Mouse (Mus musculus): ENCODE measurements at regions not wholly inside any gene's neighbourhood (a gene's known extent, or its start where the extent isn't known, plus 50 kb on each side); places are given as distances from the start of the nearest gene placed in this dataset.

DNA sequence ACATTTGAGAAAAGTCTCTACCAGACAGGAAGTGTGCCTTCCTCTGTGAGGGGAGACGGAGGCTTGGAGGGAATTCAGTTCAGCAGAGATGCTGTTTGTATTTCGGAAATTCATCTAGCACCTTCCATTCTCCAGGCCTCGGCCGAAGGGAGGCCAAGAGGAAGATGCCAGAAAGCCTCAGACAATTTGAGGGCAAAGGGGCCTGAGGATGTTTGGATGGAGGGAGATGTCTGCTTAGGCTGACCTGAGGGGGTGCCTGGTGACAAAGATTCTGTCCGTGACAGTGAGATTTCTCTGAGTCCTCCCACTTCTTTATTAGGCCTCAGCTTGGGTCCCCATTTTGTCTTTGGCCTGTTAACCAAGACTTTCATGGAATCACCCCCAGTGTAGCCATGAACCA is 225.2 kb upstream of the Jade1 start:
- no peak overlapping the region for H3K27ac ChIP-seq (ENCODE audit: low read length)
- WGBS, result 75% methylated on average over 5 of the region's 5 CpGs
- H3K4me1 ChIP-seq (ENCODE audit: control insufficient read depth, insufficient read depth, low read length), result no peaks in the 10 kb centered on the region
- no peaks in the 10 kb centered on the region for H3K36me3 ChIP-seq (ENCODE audit: control insufficient read depth, insufficient read depth, low read length)
- H3K9ac ChIP-seq (replicated peaks; ENCODE audit: low read depth, low read length), result no peak overlapping the region
- H3K27me3 ChIP-seq (ENCODE audit: control insufficient read depth, insufficient read depth, low read length), result no peaks in the 10 kb centered on the region
- H3K4me3 ChIP-seq (ENCODE audit: low read depth, low read length), result no peak overlapping the region
- H3K4me2 ChIP-seq (replicated peaks; ENCODE audit: low read depth, low read length), result no peak overlapping the region
- ATAC-seq (ENCODE audit: insufficient number of reproducible peaks, insufficient read depth, low FRiP score, low read depth), result no peak
- H3K9me3 ChIP-seq (ENCODE audit: control insufficient read depth, low read depth, low read length), result no peaks in the 10 kb centered on the region; the same call in 1 of the 2 replicates

DNA sequence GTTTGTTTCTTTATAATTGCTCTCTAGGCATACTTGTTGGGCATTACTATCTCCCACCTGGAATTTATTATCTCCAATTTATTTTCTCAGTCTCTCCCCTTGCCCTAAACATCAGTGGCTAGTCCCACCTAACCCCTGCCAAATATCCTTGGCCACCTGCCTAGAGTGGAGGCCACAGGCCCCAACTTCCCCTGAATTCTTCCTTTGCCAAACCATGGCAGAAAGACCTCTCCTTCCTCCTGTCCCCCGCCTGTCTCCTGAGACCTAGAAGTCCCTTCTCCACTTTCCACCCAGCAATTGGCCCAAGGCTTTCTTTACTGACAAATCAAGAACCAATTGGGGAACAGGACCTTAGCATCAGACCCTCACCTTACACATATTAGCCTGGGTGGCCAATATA is 226.7 kb upstream of the Jade1 start:
- no peaks in the 10 kb centered on the region for H3K4me1 ChIP-seq (ENCODE audit: control insufficient read depth, insufficient read depth, low read length)
- WGBS, result 90% methylated on average over 1 of the region's 1 CpGs
- H3K9ac ChIP-seq (replicated peaks; ENCODE audit: low read depth, low read length), result no peak overlapping the region
- no peak for ATAC-seq (ENCODE audit: insufficient number of reproducible peaks, insufficient read depth, low FRiP score, low read depth)
- no peak overlapping the region for H3K27ac ChIP-seq (ENCODE audit: low read length)
- H3K4me2 ChIP-seq (replicated peaks; ENCODE audit: low read depth, low read length), result no peak overlapping the region
- H3K27me3 ChIP-seq (ENCODE audit: control insufficient read depth, insufficient read depth, low read length), result no peaks in the 10 kb centered on the region
- no peaks in the 10 kb centered on the region; the same call in 1 of the 2 replicates for H3K9me3 ChIP-seq (ENCODE audit: control insufficient read depth, low read depth, low read length)
- H3K36me3 ChIP-seq (ENCODE audit: control insufficient read depth, insufficient read depth, low read length), result no peaks in the 10 kb centered on the region
- no peak overlapping the region for H3K4me3 ChIP-seq (ENCODE audit: low read depth, low read length)

- ATAC-seq (ENCODE audit: insufficient number of reproducible peaks, insufficient read depth, low FRiP score, low read depth), result no peak
- 68% methylated on average over 12 of the region's 12 CpGs for WGBS
These were observed 229.1 kb upstream of the Jade1 start for GRCm38 (mm10) chr3:41326211-41327104.

GRCm38 (mm10) chr3:41321808-41322207 is 233.7 kb upstream of the Jade1 start:
- WGBS, result 73% methylated on average over 1 of the region's 1 CpGs
- no peak for ATAC-seq (ENCODE audit: insufficient number of reproducible peaks, insufficient read depth, low FRiP score, low read depth)
- H3K9ac ChIP-seq (replicated peaks; ENCODE audit: low read depth, low read length), result no peak overlapping the region
- no peaks in the 10 kb centered on the region for H3K36me3 ChIP-seq (ENCODE audit: control insufficient read depth, insufficient read depth, low read length)
- H3K4me3 ChIP-seq (ENCODE audit: low read depth, low read length), result no peak overlapping the region
- H3K9me3 ChIP-seq (ENCODE audit: control insufficient read depth, low read depth, low read length), result no peaks in the 10 kb centered on the region
- H3K4me1 ChIP-seq (ENCODE audit: control insufficient read depth, insufficient read depth, low read length), result peaks cover 3% of the 10 kb centered on the region; the same call in 1 of the 2 replicates
- no peaks in the 10 kb centered on the region for H3K27me3 ChIP-seq (ENCODE audit: control insufficient read depth, insufficient read depth, low read length)
- no peak overlapping the region for H3K27ac ChIP-seq (ENCODE audit: low read length)
- H3K4me2 ChIP-seq (replicated peaks; ENCODE audit: low read depth, low read length), result no peak overlapping the region

More at GRCm38 (mm10) chr3:41326211-41327104, 229.1 kb upstream of the Jade1 start:
- no peaks in the 10 kb centered on the region for H3K27me3 ChIP-seq (ENCODE audit: control insufficient read depth, insufficient read depth, low read length)
- H3K36me3 ChIP-seq (ENCODE audit: control insufficient read depth, insufficient read depth, low read length), result no peaks in the 10 kb centered on the region
- H3K4me2 ChIP-seq (replicated peaks; ENCODE audit: low read depth, low read length), result no peak overlapping the region
- no peaks in the 10 kb centered on the region for H3K9me3 ChIP-seq (ENCODE audit: control insufficient read depth, low read depth, low read length)
- no peak overlapping the region for H3K9ac ChIP-seq (replicated peaks; ENCODE audit: low read depth, low read length)
- H3K4me3 ChIP-seq (ENCODE audit: low read depth, low read length), result no peak overlapping the region
- H3K4me1 ChIP-seq (ENCODE audit: control insufficient read depth, insufficient read depth, low read length), result no peaks in the 10 kb centered on the region
- no peak overlapping the region for H3K27ac ChIP-seq (ENCODE audit: low read length)

GRCm38 (mm10) chr3:41319214-41319856 is 236.2 kb upstream of the Jade1 start:
- no peaks in the 10 kb centered on the region for H3K27me3 ChIP-seq (ENCODE audit: control insufficient read depth, insufficient read depth, low read length)
- H3K9ac ChIP-seq (replicated peaks; ENCODE audit: low read depth, low read length), result no peak overlapping the region
- H3K4me1 ChIP-seq (ENCODE audit: control insufficient read depth, insufficient read depth, low read length), result peaks cover 3% of the 10 kb centered on the region; the same call in 1 of the 2 replicates
- H3K9me3 ChIP-seq (ENCODE audit: control insufficient read depth, low read depth, low read length), result no peaks in the 10 kb centered on the region
- ATAC-seq (ENCODE audit: insufficient number of reproducible peaks, insufficient read depth, low FRiP score, low read depth), result peak; percentile 53; the same call in 1 of the 2 replicates
- no peaks in the 10 kb centered on the region for H3K36me3 ChIP-seq (ENCODE audit: control insufficient read depth, insufficient read depth, low read length)
- no peak overlapping the region for H3K4me3 ChIP-seq (ENCODE audit: low read depth, low read length)
- H3K27ac ChIP-seq (ENCODE audit: low read length), result no peak overlapping the region
- 57% methylated on average over 5 of the region's 5 CpGs for WGBS
- H3K4me2 ChIP-seq (replicated peaks; ENCODE audit: low read depth, low read length), result no peak overlapping the region

DNA sequence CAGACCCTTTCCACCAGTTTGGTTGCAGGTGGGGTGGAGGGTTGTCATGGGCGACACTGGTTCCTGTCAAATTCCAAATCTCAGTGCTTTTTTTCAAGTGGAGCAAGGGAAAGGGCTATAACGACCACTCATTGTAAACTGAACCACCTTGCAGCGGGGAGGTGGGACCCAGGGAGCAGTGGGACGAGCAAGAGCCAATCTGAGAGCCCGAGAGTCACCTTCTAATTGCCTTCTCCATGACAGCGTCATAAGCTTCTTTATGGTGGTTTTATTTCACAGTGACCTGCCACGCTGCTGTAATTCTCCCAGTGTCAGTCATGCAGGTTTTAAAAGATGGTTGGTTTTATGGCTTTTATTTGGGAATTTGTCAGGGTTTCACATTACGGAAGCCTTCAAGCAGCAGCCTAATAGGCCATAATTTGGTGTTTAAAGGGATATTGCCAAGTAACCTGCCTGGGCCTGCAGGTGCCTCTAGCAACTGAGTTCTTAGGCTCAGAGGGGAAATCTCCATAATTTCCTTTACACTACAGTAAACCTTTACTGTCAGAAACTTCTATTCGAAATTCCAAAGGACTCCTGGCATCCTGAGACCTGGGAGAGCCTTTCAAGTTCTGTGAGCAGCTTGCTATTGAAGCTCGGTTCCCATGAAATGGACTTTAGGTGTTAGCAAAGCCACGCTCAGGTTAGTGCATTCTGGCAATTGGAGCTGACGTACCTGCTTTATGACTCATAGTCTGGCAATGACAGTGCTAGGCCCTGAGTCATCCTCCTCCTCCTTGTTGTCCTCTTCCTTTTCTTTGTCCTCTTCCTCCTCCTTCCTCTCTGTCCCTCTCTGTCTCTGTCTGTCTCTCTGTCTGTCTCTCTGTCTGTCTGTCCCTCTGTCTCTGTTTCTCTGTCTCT is 235.6 kb upstream of the Pgrmc2 start:
- Histone ChIP-seq H3K27ac (ENCODE audit: low read length) (no peak overlapping the region), H3K9ac (replicated peaks; ENCODE audit: low read depth, low read length) (no peak overlapping the region), H3K4me1 (ENCODE audit: control insufficient read depth, insufficient read depth, low read length) (peaks cover 3% of the 10 kb centered on the region; the same call in 1 of the 2 replicates), H3K27me3 (ENCODE audit: control insufficient read depth, insufficient read depth, low read length) (no peaks in the 10 kb centered on the region), H3K9me3 (ENCODE audit: control insufficient read depth, low read depth, low read length) (no peaks in the 10 kb centered on the region), H3K4me3 (ENCODE audit: low read depth, low read length) (no peak overlapping the region), H3K36me3 (ENCODE audit: control insufficient read depth, insufficient read depth, low read length) (no peaks in the 10 kb centered on the region), H3K4me2 (replicated peaks; ENCODE audit: low read depth, low read length) (no peak overlapping the region)
- no peak for ATAC-seq (ENCODE audit: insufficient number of reproducible peaks, insufficient read depth, low FRiP score, low read depth)
- WGBS, result 66% methylated on average over 12 of the region's 12 CpGs

DNA sequence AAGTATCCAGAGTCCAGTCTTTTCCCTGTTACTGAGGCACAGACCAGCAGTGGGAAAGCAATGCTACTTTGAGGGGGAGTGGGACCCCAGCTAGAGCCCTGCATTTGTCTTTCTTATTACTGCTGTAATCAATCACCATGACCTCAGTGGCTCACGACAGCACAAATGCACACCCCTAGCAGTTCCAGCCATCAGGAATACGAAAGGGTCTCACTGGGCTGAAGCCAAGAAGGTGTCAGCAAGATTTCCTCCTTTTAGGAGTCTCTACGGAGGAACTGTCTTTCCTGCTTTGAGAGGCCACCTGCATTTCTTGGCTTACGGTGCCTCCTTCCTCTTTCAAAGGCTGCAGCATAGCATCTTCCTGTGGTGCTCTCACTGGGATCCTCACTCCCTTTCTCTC is 234.3 kb upstream of the Pgrmc2 start:
- Histone ChIP-seq H3K9me3 (ENCODE audit: control insufficient read depth, low read depth, low read length) (no peaks in the 10 kb centered on the region), H3K4me2 (replicated peaks; ENCODE audit: low read depth, low read length) (no peak overlapping the region), H3K36me3 (ENCODE audit: control insufficient read depth, insufficient read depth, low read length) (no peaks in the 10 kb centered on the region), H3K27me3 (ENCODE audit: control insufficient read depth, insufficient read depth, low read length) (no peaks in the 10 kb centered on the region), H3K27ac (ENCODE audit: low read length) (no peak overlapping the region), H3K4me3 (ENCODE audit: low read depth, low read length) (no peak overlapping the region), H3K9ac (replicated peaks; ENCODE audit: low read depth, low read length) (no peak overlapping the region), H3K4me1 (ENCODE audit: control insufficient read depth, insufficient read depth, low read length) (peaks cover 3% of the 10 kb centered on the region; the same call in 1 of the 2 replicates)
- 25% methylated on average over 4 of the region's 4 CpGs for WGBS
- ATAC-seq (ENCODE audit: insufficient number of reproducible peaks, insufficient read depth, low FRiP score, low read depth), result peak; percentile 20; the same call in 1 of the 2 replicates

GRCm38 (mm10) chr3:41312492-41312891 is 229.6 kb upstream of the Pgrmc2 start:
- H3K4me3 ChIP-seq (ENCODE audit: low read depth, low read length), result no peak overlapping the region
- no peak overlapping the region for H3K9ac ChIP-seq (replicated peaks; ENCODE audit: low read depth, low read length)
- 83% methylated on average over 6 of the region's 6 CpGs for WGBS
- H3K4me1 ChIP-seq (ENCODE audit: control insufficient read depth, insufficient read depth, low read length), result no peaks in the 10 kb centered on the region
- H3K27me3 ChIP-seq (ENCODE audit: control insufficient read depth, insufficient read depth, low read length), result no peaks in the 10 kb centered on the region
- no peak overlapping the region for H3K27ac ChIP-seq (ENCODE audit: low read length)
- H3K36me3 ChIP-seq (ENCODE audit: control insufficient read depth, insufficient read depth, low read length), result no peaks in the 10 kb centered on the region
- H3K4me2 ChIP-seq (replicated peaks; ENCODE audit: low read depth, low read length), result no peak overlapping the region
- no peak for ATAC-seq (ENCODE audit: insufficient number of reproducible peaks, insufficient read depth, low FRiP score, low read depth)
- H3K9me3 ChIP-seq (ENCODE audit: control insufficient read depth, low read depth, low read length), result no peaks in the 10 kb centered on the region

Data from stomach, embryonic 14.5 days (tissue).